9 mouse cellular contexts compared by ENCODE assay signal in the genomic region with DNA sequence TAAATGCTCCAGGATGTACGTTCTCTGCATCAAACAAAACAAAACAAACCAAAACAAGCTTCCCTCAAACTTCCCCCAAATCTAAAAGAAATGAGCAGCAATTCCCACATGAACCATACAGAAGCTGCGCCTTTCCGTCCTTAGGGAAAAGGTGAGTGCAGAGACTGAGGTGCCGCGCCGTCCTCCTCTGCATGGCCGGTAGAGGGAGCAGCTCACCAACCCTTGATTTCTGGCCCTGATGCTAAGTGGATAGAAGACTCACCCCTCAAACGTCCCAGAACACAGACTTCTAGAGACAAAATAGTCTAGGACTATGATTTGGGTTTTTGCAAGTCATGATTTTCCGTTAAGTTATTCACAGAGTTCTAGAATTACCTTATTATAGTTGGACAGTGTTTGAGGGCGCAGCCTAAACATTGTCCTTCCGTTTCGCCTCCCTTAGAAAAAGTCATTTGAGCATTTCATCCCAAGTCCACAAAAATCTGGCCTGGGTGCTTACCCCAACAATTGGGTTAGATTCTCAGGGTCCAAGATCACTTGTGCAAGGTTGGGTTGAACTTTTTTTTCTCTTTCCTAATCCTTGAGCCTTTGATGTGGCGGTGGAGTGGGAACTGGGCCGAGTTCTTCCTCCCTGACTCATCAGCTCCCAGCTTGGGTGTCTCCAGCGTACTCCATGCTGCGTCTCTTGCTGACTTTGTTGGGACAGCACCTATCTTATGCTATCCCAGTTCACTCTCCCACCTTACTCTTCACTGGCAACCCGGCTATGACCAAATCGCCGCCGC. TPM values are rescaled to one million over a fixed set of nuclear protein-coding genes. Genes with fewer than 3 reads are reported as not detected.
DNase-seq lines count a peak whose midpoint lies in the region; ATAC-seq and TF ChIP-seq lines count a peak whose summit lies in the region.
"Had no signal": no experiment of that assay in that cellular context is flagged by ENCODE, and none has a peak within 500 bp of the region (broad histone marks: within the 10 kb centered on the region; RNA-seq: fewer than 3 reads in every experiment).

No protein-coding gene starts in this region.

- TF ChIP-seq EP300 in heart, postnatal 0 days (IDR thresholded peaks at IDR 0.05; ENCODE audit: low read depth), result no peak

- no peak overlapping the region for H3K4me2 ChIP-seq in heart, postnatal 0 days (ENCODE audit: low read depth, low read length)
- H3K4me2 ChIP-seq in midbrain, embryonic 14.5 days (ENCODE audit: low read length), result no peak overlapping the region
- H3K4me2 ChIP-seq: neural tube, embryonic 12.5 days had no signal

- H3K27me3 ChIP-seq in heart, postnatal 0 days (ENCODE audit: control insufficient read depth, insufficient read depth, low read length), result no peaks in the 10 kb centered on the region
- H3K27me3 ChIP-seq in midbrain, embryonic 14.5 days (ENCODE audit: control insufficient read depth, insufficient read depth, low read length), result no peaks in the 10 kb centered on the region; the same call in 1 of the 2 replicates
- H3K27me3 ChIP-seq: neural tube, embryonic 12.5 days had no signal

- peaks cover 3% of the 10 kb centered on the region; the same call in 1 of the 2 replicates for H3K4me1 ChIP-seq in heart, postnatal 0 days (ENCODE audit: control insufficient read depth, insufficient read depth)
- H3K4me1 ChIP-seq in midbrain, embryonic 14.5 days (ENCODE audit: control insufficient read depth, insufficient read depth, low read length), result no peaks in the 10 kb centered on the region
- H3K4me1 ChIP-seq: neural tube, embryonic 12.5 days had no signal

- ATAC-seq in heart, postnatal 0 days (ENCODE audit: insufficient read depth, low read depth), result peak; percentile 54; the same call in 1 of the 2 replicates
- no peak for ATAC-seq in midbrain, embryonic 14.5 days (ENCODE audit: low FRiP score, low TSS enrichment)

- TF ChIP-seq CTCF in heart, postnatal 0 days (IDR thresholded peaks at IDR 0.05; ENCODE audit: low read depth), result peak; percentile 82

- no peak overlapping the region for H3K27ac ChIP-seq in heart, postnatal 0 days (ENCODE audit: low read depth)
- H3K27ac ChIP-seq in midbrain, embryonic 14.5 days (replicated peaks; ENCODE audit: low read depth, low read length), result no peak overlapping the region
- H3K27ac ChIP-seq: neural tube, embryonic 12.5 days had no signal

- H3K9me3 ChIP-seq in heart, postnatal 0 days (replicated peaks; ENCODE audit: control insufficient read depth, low read length), result no peaks in the 10 kb centered on the region
- peaks cover 5% of the 10 kb centered on the region; the same call in 1 of the 2 replicates for H3K9me3 ChIP-seq in midbrain, embryonic 14.5 days (ENCODE audit: control insufficient read depth, low read length)
- H3K9me3 ChIP-seq: neural tube, embryonic 12.5 days had no signal

- H3K4me3 ChIP-seq in heart, postnatal 0 days (ENCODE audit: low read depth, low read length), result no peak overlapping the region
- H3K4me3 ChIP-seq in midbrain, embryonic 14.5 days (replicated peaks; ENCODE audit: low read depth, low read length), result no peak overlapping the region
- H3K4me3 ChIP-seq: neural tube, embryonic 12.5 days had no signal

- DNase-seq in ovary, postnatal 36 days (ENCODE audit: low spot score), result peak; percentile 60
- no peak for DNase-seq in ovary, adult 18-20 months (ENCODE audit: low spot score)
- DNase-seq in T-cell, adult 2 months (ENCODE audit: low spot score), result peak; percentile 12
- peak; percentile 69 for DNase-seq in embryo, embryonic 9.5 days (ENCODE audit: extremely low spot score)
- peak; percentile 46 for DNase-seq in heart, postnatal 0 days (ENCODE audit: low spot score)
- peak; percentile 50 to 62 for DNase-seq in layer of hippocampus, postnatal 36 days
- DNase-seq in midbrain, embryonic 14.5 days, result peak; percentile 73
- DNase-seq in c-Kit-positive CD71-positive TER-119-positive erythroid progenitor cells, embryonic 14.5 days (ENCODE audit: low spot score), result no peak

- no peak overlapping the region for H3K9ac ChIP-seq in heart, postnatal 0 days (replicated peaks; ENCODE audit: low read depth, low read length)
- H3K9ac ChIP-seq in midbrain, embryonic 14.5 days (replicated peaks; ENCODE audit: low read length), result no peak overlapping the region
- H3K9ac ChIP-seq: neural tube, embryonic 12.5 days had no signal

- H3K36me3 ChIP-seq in heart, postnatal 0 days (replicated peaks; ENCODE audit: control insufficient read depth, insufficient read depth, low read length), result no peaks in the 10 kb centered on the region
- H3K36me3 ChIP-seq in midbrain, embryonic 14.5 days (ENCODE audit: control insufficient read depth, insufficient read depth, low read length), result no peaks in the 10 kb centered on the region
- H3K36me3 ChIP-seq: neural tube, embryonic 12.5 days had no signal

- WGBS in heart, postnatal 0 days, result 48% methylated on average over 20 of the region's 20 CpGs
- WGBS in midbrain, embryonic 14.5 days, result 56% methylated on average over 20 of the region's 20 CpGs

RNA-seq across cellular contexts. Expression of a gene that starts 33.5 kb away (rescaled TPM):
- 19.3 and 24.3 TPM in 2 replicates for total RNA-seq in heart, postnatal 0 days (2014; rRNA removed; ENCODE audit: low replicate concordance)
- polyA plus RNA-seq in heart, postnatal 0 days (2015; fragmentation: Nextera tagmentation; extraction: Ambion mirVana), result 24.0 and 26.3 TPM in 2 replicates
- 10 to 100 TPM; 60.2 to 61.2 TPM for total RNA-seq in layer of hippocampus, postnatal 36 days (2021)
- 34.3 and 50.4 TPM in 2 replicates for polyA plus RNA-seq in midbrain, embryonic 14.5 days (2014; fragmentation: Nextera tagmentation; extraction: Ambion mirVana)

Comparison
In these comparisons a context has a peak if more than half of its experiments do, and no peak if none do; other contexts are left out.
1. DNase-seq: peak in ovary, postnatal 36 days (single experiment), T-cell, adult 2 months (single experiment), embryo, embryonic 9.5 days (single experiment), heart, postnatal 0 days (single experiment), layer of hippocampus, postnatal 36 days (2 of 2) and midbrain, embryonic 14.5 days (single experiment); none in ovary, adult 18-20 months (single experiment) and c-Kit-positive CD71-positive TER-119-positive erythroid progenitor cells, embryonic 14.5 days (single experiment).